8 mouse cellular contexts compared by ENCODE assay signal in the genomic region with DNA sequence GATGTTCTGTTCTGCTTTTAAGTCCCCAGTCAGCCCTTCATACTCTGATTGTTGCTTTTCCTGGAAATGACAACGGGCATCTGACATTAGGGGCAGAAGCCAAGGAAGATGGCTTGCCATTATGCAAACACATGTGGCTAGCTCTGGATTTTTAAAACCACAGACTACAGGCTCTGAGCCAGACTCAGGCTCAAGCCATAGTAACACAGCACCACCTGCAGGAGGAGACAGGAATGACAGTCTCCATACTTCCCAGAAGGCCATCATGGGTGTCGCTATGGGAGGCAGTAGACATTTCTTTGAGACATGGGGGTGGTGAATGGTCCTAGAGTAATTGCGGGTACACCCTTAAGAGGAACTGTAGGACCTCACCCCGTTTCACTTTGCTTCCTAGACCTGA.
DNase-seq lines count a peak whose midpoint lies in the region; ATAC-seq lines count a peak whose summit lies in the region.

No protein-coding gene starts in this region.

- no peak overlapping the region for H3K9ac ChIP-seq in hindbrain, embryonic 13.5 days
- H3K9ac ChIP-seq in forebrain, embryonic 14.5 days (ENCODE audit: low read length), result no peak overlapping the region
- H3K9ac ChIP-seq in midbrain, embryonic 16.5 days (ENCODE audit: low read depth, low read length), result no peak overlapping the region

- peaks cover 46% of the 10 kb centered on the region for H3K36me3 ChIP-seq in hindbrain, embryonic 10.5 days
- peaks cover 3% of the 10 kb centered on the region; the same call in 1 of the 2 replicates for H3K36me3 ChIP-seq in hindbrain, embryonic 13.5 days
- H3K36me3 ChIP-seq in forebrain, embryonic 14.5 days (ENCODE audit: control insufficient read depth, insufficient read depth, low read length), result no peaks in the 10 kb centered on the region
- no peaks in the 10 kb centered on the region for H3K36me3 ChIP-seq in midbrain, embryonic 16.5 days (ENCODE audit: control insufficient read depth, insufficient read depth, low read length)

- H3K4me2 ChIP-seq in hindbrain, embryonic 13.5 days, result no peak overlapping the region
- H3K4me2 ChIP-seq in forebrain, embryonic 14.5 days (ENCODE audit: low read length), result no peak overlapping the region
- H3K4me2 ChIP-seq in midbrain, embryonic 16.5 days (ENCODE audit: low read length), result no peak overlapping the region

- WGBS in hindbrain, embryonic 10.5 days, result 73% methylated on average over 4 of the region's 4 CpGs
- 72% methylated on average over 4 of the region's 4 CpGs for WGBS in hindbrain, embryonic 13.5 days
- 82% methylated on average over 4 of the region's 4 CpGs for WGBS in forebrain, embryonic 14.5 days
- 78% methylated on average over 4 of the region's 4 CpGs for WGBS in midbrain, embryonic 16.5 days

- H3K9me3 ChIP-seq in hindbrain, embryonic 10.5 days, result no peaks in the 10 kb centered on the region
- no peaks in the 10 kb centered on the region for H3K9me3 ChIP-seq in hindbrain, embryonic 13.5 days
- no peaks in the 10 kb centered on the region for H3K9me3 ChIP-seq in forebrain, embryonic 14.5 days (replicated peaks; ENCODE audit: control insufficient read depth, low read length)
- no peaks in the 10 kb centered on the region for H3K9me3 ChIP-seq in midbrain, embryonic 16.5 days (replicated peaks; ENCODE audit: control insufficient read depth, low read length, poor library complexity, severe bottlenecking)

- ATAC-seq in hindbrain, embryonic 13.5 days (ENCODE audit: low FRiP score), result no peak
- no peak for ATAC-seq in forebrain, embryonic 14.5 days
- ATAC-seq in midbrain, embryonic 16.5 days, result 0 out of 2 replicates have a peak, but pooled peaks have one; percentile 21

- intact Hi-C loops in left cerebral cortex, postnatal 25 days (cut with DNase I), result loop anchor here (2.0 to 10.0 kb wide), 4 partner anchors 42 to 1355 kb away; a partner anchor contains a TSS

- H3K4me3 ChIP-seq in hindbrain, embryonic 10.5 days, result no peak overlapping the region
- H3K4me3 ChIP-seq in hindbrain, embryonic 13.5 days, result no peak overlapping the region
- no peak overlapping the region for H3K4me3 ChIP-seq in forebrain, embryonic 14.5 days (ENCODE audit: low read depth, low read length)
- H3K4me3 ChIP-seq in midbrain, embryonic 16.5 days (ENCODE audit: low read depth, low read length), result no peak overlapping the region

- peak; percentile 31 for DNase-seq in hindbrain, embryonic 10.5 days (ENCODE audit: low spot score)
- peak; percentile 48 for DNase-seq in c-Kit-positive CD71-positive TER-119-positive erythroid progenitor cells, embryonic 14.5 days (ENCODE audit: low spot score)
- DNase-seq in forebrain, embryonic 14.5 days (ENCODE audit: low spot score), result peak; percentile 60
- DNase-seq in hindlimb bud, embryonic 11.5 days (ENCODE audit: extremely low spot score, low read depth, low spot score), result peak; percentile 24
- peak; percentile 82 to 87 for DNase-seq in left cerebral cortex, postnatal 25 days (ENCODE audit: low spot score in 2 of 2)
- peak; percentile 36 to 67 for DNase-seq in spleen, postnatal 10 days (ENCODE audit: low spot score in 2 of 2)

- H3K4me1 ChIP-seq in hindbrain, embryonic 10.5 days (replicated peaks), result no peaks in the 10 kb centered on the region
- peaks cover 17% of the 10 kb centered on the region for H3K4me1 ChIP-seq in hindbrain, embryonic 13.5 days (replicated peaks)
- H3K4me1 ChIP-seq in forebrain, embryonic 14.5 days (ENCODE audit: control insufficient read depth, insufficient read depth, low read length), result peaks cover 10% of the 10 kb centered on the region
- H3K4me1 ChIP-seq in midbrain, embryonic 16.5 days (ENCODE audit: control insufficient read depth, insufficient read depth, low read length), result 0 out of 2 replicates have a peak, but pooled peaks cover 7% of the 10 kb centered on the region

- no peaks in the 10 kb centered on the region for H3K27me3 ChIP-seq in hindbrain, embryonic 10.5 days (ENCODE audit: insufficient read depth, poor library complexity, severe bottlenecking)
- H3K27me3 ChIP-seq in hindbrain, embryonic 13.5 days, result no peaks in the 10 kb centered on the region
- H3K27me3 ChIP-seq in forebrain, embryonic 14.5 days (replicated peaks; ENCODE audit: control insufficient read depth, insufficient read depth, low read length), result no peaks in the 10 kb centered on the region
- no peaks in the 10 kb centered on the region for H3K27me3 ChIP-seq in midbrain, embryonic 16.5 days (ENCODE audit: control insufficient read depth, insufficient read depth, low read depth, low read length)

- H3K27ac ChIP-seq in hindbrain, embryonic 10.5 days, result no peak overlapping the region
- no peak overlapping the region for H3K27ac ChIP-seq in hindbrain, embryonic 13.5 days
- H3K27ac ChIP-seq in forebrain, embryonic 14.5 days (ENCODE audit: low read depth, low read length), result no peak overlapping the region
- H3K27ac ChIP-seq in midbrain, embryonic 16.5 days (ENCODE audit: low read length), result no peak overlapping the region

Comparison
In these comparisons a context has a peak if more than half of its experiments do, and no peak if none do; other contexts are left out.
1. DNase-seq: peak in every context shown above with its lines; median percentile 84 in left cerebral cortex, postnatal 25 days; 60 in forebrain, embryonic 14.5 days; 52 in spleen, postnatal 10 days; 48 in c-Kit-positive CD71-positive TER-119-positive erythroid progenitor cells, embryonic 14.5 days; 31 in hindbrain, embryonic 10.5 days; 24 in hindlimb bud, embryonic 11.5 days.